Mouse (Mus musculus): ENCODE measurements around the gene Gm28053.
"Not testable (repeated sequence)": the region's sequence is repeated elsewhere in the genome, so short reads cannot be mapped to it uniquely, and the experiment has no call there.

The Gm28053 gene

GRCm38 (mm10) chr6:48718455-48718854, at the start of gene Gm28053, which contains the start of gene Gimap7:
TSS of gene Gm28053 (plus strand) at chr6:48718607.
TSS of gene Gimap7 (plus strand) at chr6:48718621.
- no peak for ATAC-seq (ENCODE audit: insufficient number of reproducible peaks, low FRiP score, low TSS enrichment)

- ATAC-seq (ENCODE audit: insufficient number of reproducible peaks, low FRiP score, low TSS enrichment): no peak
Observed at GRCm38 (mm10) chr6:48669446-48669969, 48.9 kb upstream of the Gm28053 start.

- no peak for ATAC-seq (ENCODE audit: insufficient number of reproducible peaks, low FRiP score, low TSS enrichment)
Observed at GRCm38 (mm10) chr6:48674291-48675058, 43.9 kb upstream of the Gm28053 start.

- ATAC-seq (ENCODE audit: insufficient number of reproducible peaks, low FRiP score, low TSS enrichment): no peak
Observed at GRCm38 (mm10) chr6:48675400-48675930, 42.9 kb upstream of the Gm28053 start.

- ATAC-seq (ENCODE audit: insufficient number of reproducible peaks, low FRiP score, low TSS enrichment): no peak
Observed at GRCm38 (mm10) chr6:48675931-48676859, 42.2 kb upstream of the Gm28053 start, which contains the start of gene Gimap9. TSS of gene Gimap9 (plus strand) at chr6:48676129.

- ATAC-seq (ENCODE audit: insufficient number of reproducible peaks, low FRiP score, low TSS enrichment): no peak
Observed at GRCm38 (mm10) chr6:48676860-48677415, 41.5 kb upstream of the Gm28053 start.

- no peak for ATAC-seq (ENCODE audit: insufficient number of reproducible peaks, low FRiP score, low TSS enrichment)
Observed at GRCm38 (mm10) chr6:48677492-48678345, 40.7 kb upstream of the Gm28053 start.

- no peak for ATAC-seq (ENCODE audit: insufficient number of reproducible peaks, low FRiP score, low TSS enrichment)
Observed at GRCm38 (mm10) chr6:48678391-48678790, 40.0 kb upstream of the Gm28053 start.

GRCm38 (mm10) chr6:48679701-48680100, 38.7 kb upstream of the Gm28053 start:
- ATAC-seq (ENCODE audit: insufficient number of reproducible peaks, low FRiP score, low TSS enrichment): no peak

GRCm38 (mm10) chr6:48680421-48680820, 38.0 kb upstream of the Gm28053 start:
- ATAC-seq (ENCODE audit: insufficient number of reproducible peaks, low FRiP score, low TSS enrichment): no peak

GRCm38 (mm10) chr6:48681472-48682090, 36.8 kb upstream of the Gm28053 start:
- no peak for ATAC-seq (ENCODE audit: insufficient number of reproducible peaks, low FRiP score, low TSS enrichment)

- no peak for ATAC-seq (ENCODE audit: insufficient number of reproducible peaks, low FRiP score, low TSS enrichment)
Observed at GRCm38 (mm10) chr6:48682271-48682670, 36.1 kb upstream of the Gm28053 start.

GRCm38 (mm10) chr6:48683263-48683821, 35.1 kb upstream of the Gm28053 start:
- not testable (repeated sequence) for ATAC-seq (ENCODE audit: insufficient number of reproducible peaks, low FRiP score, low TSS enrichment)

GRCm38 (mm10) chr6:48684319-48684718, 34.1 kb upstream of the Gm28053 start, which contains the start of gene Gimap4:
TSS of gene Gimap4 (plus strand) at chr6:48684549.
- ATAC-seq (ENCODE audit: insufficient number of reproducible peaks, low FRiP score, low TSS enrichment): no peak

- no peak for ATAC-seq (ENCODE audit: insufficient number of reproducible peaks, low FRiP score, low TSS enrichment)
Observed at GRCm38 (mm10) chr6:48684806-48685205, 33.6 kb upstream of the Gm28053 start.

GRCm38 (mm10) chr6:48685251-48685650, 33.2 kb upstream of the Gm28053 start:
- no peak for ATAC-seq (ENCODE audit: insufficient number of reproducible peaks, low FRiP score, low TSS enrichment)

GRCm38 (mm10) chr6:48685694-48686665, 32.4 kb upstream of the Gm28053 start:
- ATAC-seq (ENCODE audit: insufficient number of reproducible peaks, low FRiP score, low TSS enrichment): no peak
